Mouse (Mus musculus) embryonic facial prominence, embryonic 12.5 days (tissue): ENCODE data around the gene Ftl1. TPM values are rescaled to one million over a fixed set of nuclear protein-coding genes. Genes with fewer than 3 reads are reported as not detected.
A peak's percentile ranks its signal among the peaks of the same experiment; 100 is the strongest.

Experiments used
- ATAC-seq: fragments of 200-750 bp; cut with Nextera tagmentation; 2 replicates; pipeline ENCODE4 v1.8.0; 2017; ENCODE audit not compliant: insufficient number of reproducible peaks, insufficient read depth, low FRiP score, low TSS enrichment
- H3K27ac ChIP-seq: fragments of 300-500 bp; sonication (generic); 2 replicates; pipeline ENCODE4 v1.5.1; 2016; ENCODE audit warnings: mild to moderate bottlenecking
- H3K27me3 ChIP-seq: fragments of 300-500 bp; sonication (generic); 2 replicates; pipeline ENCODE4 v1.6.1; 2016; ENCODE audit warnings: mild to moderate bottlenecking, moderate library complexity
- H3K36me3 ChIP-seq: fragments of 300-500 bp; sonication (generic); 2 replicates; pipeline ENCODE4 v1.6.1; 2016; ENCODE audit warnings: mild to moderate bottlenecking
- H3K4me1 ChIP-seq: fragments of 300-500 bp; sonication (generic); 2 replicates; pipeline ENCODE4 v1.6.1; 2016
- H3K4me2 ChIP-seq: fragments of 300-500 bp; sonication (generic); replicated peaks from 2 replicates; pipeline ENCODE4 v1.6.1; 2016; ENCODE audit warnings: mild to moderate bottlenecking, moderate library complexity
- H3K4me3 ChIP-seq: fragments of 300-500 bp; sonication (generic); 2 replicates; pipeline ENCODE4 v1.5.1; 2016; ENCODE audit warnings: mild to moderate bottlenecking
- H3K9ac ChIP-seq: fragments of 300-500 bp; sonication (generic); 2 replicates; pipeline ENCODE4 v1.6.1; 2016; ENCODE audit warnings: mild to moderate bottlenecking, moderate library complexity
- H3K9me3 ChIP-seq: fragments of 300-500 bp; sonication (generic); 2 replicates; pipeline ENCODE4 v1.6.1; 2016; ENCODE audit warnings: mild to moderate bottlenecking, moderate library complexity
- WGBS: fragments of 180-500 bp; shearing (Covaris S2); methylation state at CpG from one replicate; pipeline ENCODE4 v1.1.7; 2016; 5-methylcytosine and 5-hydroxymethylcytosine counted together
- polyA plus RNA-seq: library from polyadenylated mRNA; unstranded; fragments of >200 nt; fragmentation: Nextera tagmentation; extraction: Ambion mirVana; gene quantifications from 2 replicates; pipeline ENCODE4 v1.2.1, GENCODE M21; 2016

Gene Ftl1
- polyA plus RNA-seq, 1 experiment from 2014 or later, result 5,211 TPM

DNA sequence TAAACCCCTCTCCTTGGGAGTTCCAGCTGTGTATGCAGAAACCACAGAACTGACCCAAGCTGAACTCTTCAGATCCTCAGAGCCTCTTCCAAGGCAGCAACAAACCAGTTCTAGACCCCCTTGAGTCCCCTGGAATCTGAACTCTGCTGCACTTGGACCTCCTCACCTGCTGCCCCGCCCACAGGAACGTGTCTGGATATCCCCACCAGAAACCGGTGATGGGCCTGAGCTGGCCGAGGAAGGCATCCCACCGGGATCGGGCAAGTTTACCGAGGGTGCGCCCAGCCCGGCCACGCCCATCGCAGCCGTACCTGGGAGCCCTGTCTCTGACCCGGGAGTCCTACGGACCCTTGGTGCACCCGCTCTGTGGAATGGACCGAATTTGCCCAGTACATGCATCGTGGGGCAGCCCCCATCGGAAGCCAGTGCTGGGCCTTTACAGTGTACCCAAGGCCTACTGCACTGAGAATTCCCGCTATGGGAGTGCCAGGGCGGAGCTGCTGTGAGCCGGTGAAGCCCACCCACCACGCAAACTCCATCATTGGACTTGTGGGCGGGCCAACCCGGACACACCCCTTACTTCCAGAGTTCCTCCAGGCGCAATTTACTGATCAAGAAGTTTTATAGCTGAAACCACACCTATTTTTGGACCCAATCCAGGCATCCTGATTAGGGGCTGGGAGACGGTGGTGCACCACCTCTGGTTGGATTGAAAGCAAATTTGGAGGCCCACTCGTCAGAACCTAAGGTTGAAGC, 39.6 kb downstream of the Ftl1 start:
- Histone ChIP-seq H3K9me3 (no peaks in the 10 kb centered on the region), H3K4me3 (no peak overlapping the region), H3K27ac (no peak overlapping the region), H3K27me3 (peaks cover 63% of the 10 kb centered on the region), H3K4me2 (peak overlapping the region; percentile 31), H3K9ac (no peak overlapping the region), H3K4me1 (peaks cover 30% of the 10 kb centered on the region), H3K36me3 (peaks cover 45% of the 10 kb centered on the region)
- 11% methylated on average over 27 of the region's 27 CpGs for WGBS
- ATAC-seq, result no peak

DNA sequence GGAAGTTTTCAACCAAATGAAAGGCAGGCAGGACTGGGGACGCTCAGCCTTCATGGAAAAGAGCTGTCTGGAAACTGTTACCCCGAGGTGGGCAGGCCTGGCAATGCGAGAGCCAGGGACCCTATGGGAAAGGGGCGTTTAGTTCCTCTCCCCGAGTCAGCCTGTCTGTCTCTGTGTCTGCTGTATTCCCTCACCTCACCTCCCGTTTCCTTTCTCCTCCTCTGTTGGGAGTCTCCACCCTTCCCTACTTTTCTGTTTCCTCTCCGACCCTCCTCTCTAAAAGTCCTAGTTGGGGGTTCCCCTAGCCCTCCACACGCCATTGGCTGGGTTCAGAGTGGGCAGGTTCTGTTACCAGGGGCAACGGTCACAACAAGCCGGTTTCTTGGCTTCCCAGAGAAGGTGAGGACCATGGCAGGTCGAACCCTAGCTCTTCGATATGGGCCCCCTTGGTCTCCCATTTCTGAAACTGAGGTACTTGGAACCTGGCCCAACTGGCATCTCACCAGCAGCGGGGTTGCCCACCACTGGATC, 41.7 kb downstream of the Ftl1 start:
- peak overlapping the region; percentile 16; the same call in 1 of the 2 replicates for H3K9ac ChIP-seq

DNA sequence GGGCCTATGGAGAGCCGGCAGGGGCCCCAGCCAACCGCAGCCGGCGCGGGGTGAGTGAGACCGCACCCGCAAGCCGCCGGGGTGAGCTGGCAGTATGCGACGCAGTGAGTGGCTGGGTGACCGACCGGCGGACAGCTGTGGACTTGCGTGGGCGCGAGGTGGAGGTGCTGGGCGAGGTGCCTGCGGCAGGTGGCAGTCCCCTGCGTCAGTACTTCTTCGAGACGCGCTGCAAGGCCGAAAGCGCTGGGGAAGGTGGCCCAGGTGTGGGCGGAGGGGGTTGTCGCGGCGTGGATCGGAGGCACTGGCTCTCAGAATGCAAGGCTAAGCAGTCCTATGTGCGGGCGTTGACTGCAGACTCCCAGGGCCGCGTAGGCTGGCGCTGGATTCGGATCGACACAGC, 44.0 kb downstream of the Ftl1 start:
- ATAC-seq, result no peak
- 13% methylated on average over 37 of the region's 37 CpGs for whole genome bisulfite sequencing
- Histone ChIP-seq H3K9me3 (no peaks in the 10 kb centered on the region), H3K27ac (no peak overlapping the region), H3K27me3 (peaks cover 95% of the 10 kb centered on the region), H3K4me3 (peak overlapping the region; percentile 20), H3K4me1 (peaks cover 45% of the 10 kb centered on the region), H3K9ac (peak overlapping the region; percentile 27; the same call in 1 of the 2 replicates), H3K4me2 (peak overlapping the region; percentile 34), H3K36me3 (peaks cover 1% of the 10 kb centered on the region; the same call in 1 of the 2 replicates)

More for the DNA sequence above, 41.7 kb downstream of the Ftl1 start:
- no peak for ATAC-seq
- WGBS, result 8% methylated on average over 13 of the region's 13 CpGs
- Histone ChIP-seq H3K4me3 (no peak overlapping the region), H3K36me3 (peaks cover 25% of the 10 kb centered on the region), H3K4me2 (peak overlapping the region; percentile 27), H3K9me3 (no peaks in the 10 kb centered on the region), H3K27ac (peak overlapping the region; percentile 50), H3K4me1 (peaks cover 43% of the 10 kb centered on the region), H3K27me3 (peaks cover 84% of the 10 kb centered on the region)

DNA sequence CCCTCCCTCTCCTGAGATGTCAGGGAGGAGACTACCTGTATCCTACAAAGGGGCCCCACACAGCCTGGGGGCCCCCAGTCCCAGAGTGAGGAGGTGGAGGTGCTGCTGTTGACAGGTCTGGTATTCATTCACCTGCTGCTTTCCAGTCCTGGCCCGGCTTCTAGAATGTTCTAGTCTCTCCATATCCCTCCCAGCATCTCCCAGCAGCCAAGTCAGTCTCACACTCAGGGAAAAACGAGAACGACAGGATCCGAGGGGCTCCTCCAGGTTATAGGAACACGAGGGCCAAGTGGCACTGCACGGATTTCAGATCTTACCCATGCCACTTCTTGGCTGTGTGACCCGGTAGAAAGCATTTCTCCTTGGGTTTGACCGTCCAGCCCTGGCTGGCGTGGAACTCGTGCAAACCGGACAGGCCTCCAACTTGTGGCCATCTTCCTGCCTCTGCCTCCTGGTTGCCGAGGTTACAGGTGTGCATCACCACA, 44.9 kb downstream of the Ftl1 start:
- Histone ChIP-seq H3K4me3 (peak overlapping the region; percentile 57; the same call in 1 of the 2 replicates), H3K9me3 (no peaks in the 10 kb centered on the region), H3K4me2 (no peak overlapping the region), H3K4me1 (peaks cover 36% of the 10 kb centered on the region), H3K27me3 (peaks cover 95% of the 10 kb centered on the region), H3K27ac (no peak overlapping the region), H3K9ac (no peak overlapping the region), H3K36me3 (no peaks in the 10 kb centered on the region)
- no peak for ATAC-seq
- WGBS, result 44% methylated on average over 12 of the region's 12 CpGs

DNA sequence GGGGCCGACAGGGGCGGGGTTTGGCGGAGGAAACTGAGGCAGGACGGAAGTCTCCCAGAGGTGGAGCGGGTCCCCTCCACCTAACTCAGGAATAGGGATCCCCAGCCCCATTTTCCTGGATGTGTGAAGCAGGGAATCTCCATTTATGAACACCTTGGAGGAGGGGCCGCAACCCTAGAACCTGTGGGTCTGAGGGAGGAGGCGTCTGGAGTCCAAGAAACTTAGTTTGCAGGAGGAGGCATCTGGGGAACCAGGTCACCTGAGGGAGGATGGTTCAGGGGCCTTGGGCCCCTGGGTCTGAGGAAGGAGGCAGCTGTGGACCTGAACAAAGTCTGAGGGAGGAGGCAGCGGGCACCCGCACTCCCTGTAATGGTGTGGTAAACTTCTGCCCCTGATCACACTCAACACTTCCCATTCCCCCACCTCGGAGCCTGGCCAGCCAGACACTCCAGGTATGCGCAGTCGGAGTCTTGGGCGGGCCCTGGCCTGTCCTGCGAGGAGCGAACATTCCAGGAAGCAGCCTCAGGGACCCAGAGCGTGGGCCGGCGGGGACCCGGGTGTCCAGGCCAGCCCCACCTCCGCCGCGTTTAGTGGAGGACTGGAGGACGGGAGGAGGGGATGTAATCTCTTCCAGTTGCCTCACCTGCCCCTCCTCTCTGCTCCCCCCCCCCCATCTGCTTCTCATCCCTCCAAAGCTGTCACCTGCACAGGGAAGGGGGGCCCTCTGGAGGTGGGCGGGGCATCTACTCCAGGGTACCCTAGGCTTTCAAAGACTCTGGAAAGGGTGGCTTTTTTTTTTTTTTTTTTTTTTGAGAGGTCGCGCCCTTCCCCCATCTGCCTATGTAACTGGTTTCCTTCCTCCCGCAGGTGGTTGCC, 45.6 kb downstream of the Ftl1 start:
- Histone ChIP-seq H3K4me1 (peaks cover 35% of the 10 kb centered on the region), H3K9me3 (no peaks in the 10 kb centered on the region), H3K36me3 (no peaks in the 10 kb centered on the region), H3K4me3 (peak overlapping the region; percentile 57), H3K9ac (peak overlapping the region; percentile 72), H3K27ac (peak overlapping the region; percentile 77), H3K4me2 (peak overlapping the region; percentile 91), H3K27me3 (peaks cover 97% of the 10 kb centered on the region)
- ATAC-seq, result 0 out of 2 replicates have a peak, but pooled peaks have one; percentile 22
- 2% methylated on average over 26 of the region's 27 CpGs for WGBS

DNA sequence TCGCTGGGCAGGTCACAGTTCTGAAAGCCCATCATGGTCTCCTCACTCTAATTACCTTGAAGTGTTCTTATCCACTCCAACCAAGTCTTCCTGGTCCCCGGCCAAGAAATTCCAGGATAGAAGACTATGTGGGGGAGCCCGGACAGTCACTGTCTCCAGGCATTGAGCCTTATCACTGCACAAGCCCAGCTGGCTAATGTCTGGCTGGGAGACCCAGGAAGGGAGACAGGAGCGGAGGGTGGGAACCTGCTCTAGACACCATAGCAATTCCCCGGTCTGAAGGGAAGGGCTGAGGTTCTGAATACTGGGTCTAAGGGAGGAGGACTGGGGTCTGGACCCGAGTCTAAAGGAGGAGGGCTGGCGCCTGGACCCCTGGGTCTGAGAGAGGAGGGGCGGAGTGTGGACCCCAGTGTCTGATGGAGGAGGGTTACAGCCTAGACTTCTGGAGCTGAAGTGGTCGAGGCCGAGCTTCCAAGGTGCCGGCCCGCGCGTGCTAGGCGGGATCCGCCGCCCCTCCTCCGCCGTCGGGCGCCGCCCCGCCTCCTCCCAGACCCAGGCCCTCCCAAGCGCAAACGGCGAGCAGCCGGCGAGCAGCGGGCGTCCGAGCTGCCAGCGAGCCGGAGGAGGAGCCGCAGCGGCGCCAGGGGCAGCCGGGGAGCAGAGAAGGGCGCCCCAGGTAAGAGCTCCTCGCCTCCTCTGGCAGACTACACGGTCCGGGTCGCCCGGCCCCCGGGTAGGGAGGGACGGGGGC, 46.4 kb downstream of the Ftl1 start, which contains the start of gene Ntf5:
Ntf5 (plus strand) TSS at position 583 of the 751 bp plus-strand sequence.
- Histone ChIP-seq H3K4me1 (peaks cover 32% of the 10 kb centered on the region), H3K9me3 (no peaks in the 10 kb centered on the region), H3K9ac (peak within 1 kb of the TSS; percentile 72), H3K27me3 (peaks cover 97% of the 10 kb centered on the region), H3K27ac (peak within 1 kb of the TSS; percentile 77), H3K4me2 (peak within 1 kb of the TSS; percentile 91), H3K4me3 (peak within 1 kb of the TSS; percentile 57), H3K36me3 (no peaks in the 10 kb centered on the region)
- peak; percentile 23; the same call in 1 of the 2 replicates for ATAC-seq
- 4% methylated on average over 32 of the region's 45 CpGs for WGBS

DNA sequence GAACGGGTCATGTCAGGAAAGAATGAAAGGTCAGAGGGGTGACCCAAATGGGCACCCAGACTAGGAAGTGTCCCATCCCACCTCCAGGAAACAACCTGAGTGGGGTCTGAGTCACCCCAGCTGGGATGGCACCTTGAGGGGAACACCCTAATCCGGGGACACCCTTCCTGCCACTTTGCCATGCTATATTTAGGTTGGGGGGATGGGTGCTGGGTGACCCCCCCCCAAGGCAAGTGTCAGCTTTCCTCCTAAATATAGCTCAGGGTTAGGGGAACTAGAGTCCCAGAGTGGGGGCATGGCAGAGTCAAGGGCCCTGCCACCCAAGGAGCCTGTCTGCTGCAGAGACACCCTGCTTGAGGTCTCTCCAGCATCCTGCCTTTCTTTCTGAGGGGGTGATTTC, 47.3 kb downstream of the Ftl1 start:
- WGBS, result 81% methylated on average over 2 of the region's 2 CpGs
- no peak overlapping the region for H3K27ac ChIP-seq
- ATAC-seq, result no peak

DNA sequence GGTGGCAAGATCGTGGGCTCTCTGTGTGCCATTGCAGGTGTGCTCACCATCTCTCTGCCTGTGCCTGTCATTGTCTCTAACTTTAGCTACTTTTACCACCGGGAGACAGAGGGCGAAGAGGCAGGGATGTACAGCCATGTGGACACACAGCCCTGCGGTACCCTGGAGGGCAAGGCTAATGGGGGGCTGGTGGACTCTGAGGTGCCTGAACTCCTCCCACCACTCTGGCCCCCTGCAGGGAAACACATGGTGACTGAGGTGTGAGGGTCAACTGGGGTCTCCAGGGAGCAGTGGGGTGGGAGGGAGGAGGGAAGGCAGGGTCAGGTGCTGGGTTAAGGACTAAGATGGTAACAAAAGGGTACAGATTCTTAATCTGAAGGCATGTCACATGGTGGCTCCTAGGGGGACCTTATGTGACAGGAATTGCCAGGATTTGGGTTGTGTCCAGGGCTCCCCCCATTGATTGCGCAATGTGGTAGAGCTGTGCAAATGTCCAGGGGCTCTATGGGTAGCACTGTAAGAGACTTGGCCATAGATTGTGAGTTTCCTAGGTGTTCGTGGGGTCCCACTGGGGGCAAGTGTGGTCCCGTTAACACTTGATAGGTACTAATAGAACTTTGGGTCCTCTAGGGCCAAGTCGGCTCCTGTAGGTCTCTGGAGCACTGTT, 50.1 kb downstream of the Ftl1 start:
- no peak for ATAC-seq
- no peak overlapping the region for H3K4me3 ChIP-seq
- H3K4me2 ChIP-seq, result no peak overlapping the region
- no peaks in the 10 kb centered on the region for H3K9me3 ChIP-seq
- H3K9ac ChIP-seq, result no peak overlapping the region
- no peaks in the 10 kb centered on the region for H3K36me3 ChIP-seq
- H3K27ac ChIP-seq, result no peak overlapping the region
- 87% methylated on average over 8 of the region's 8 CpGs for WGBS
- peaks cover 95% of the 10 kb centered on the region for H3K27me3 ChIP-seq
- H3K4me1 ChIP-seq, result peaks cover 19% of the 10 kb centered on the region

More for the DNA sequence above, 47.3 kb downstream of the Ftl1 start:
- Histone ChIP-seq H3K4me2 (no peak overlapping the region), H3K9ac (no peak overlapping the region), H3K4me3 (no peak overlapping the region), H3K27me3 (peaks cover 97% of the 10 kb centered on the region), H3K9me3 (no peaks in the 10 kb centered on the region), H3K36me3 (no peaks in the 10 kb centered on the region), H3K4me1 (peaks cover 23% of the 10 kb centered on the region)

DNA sequence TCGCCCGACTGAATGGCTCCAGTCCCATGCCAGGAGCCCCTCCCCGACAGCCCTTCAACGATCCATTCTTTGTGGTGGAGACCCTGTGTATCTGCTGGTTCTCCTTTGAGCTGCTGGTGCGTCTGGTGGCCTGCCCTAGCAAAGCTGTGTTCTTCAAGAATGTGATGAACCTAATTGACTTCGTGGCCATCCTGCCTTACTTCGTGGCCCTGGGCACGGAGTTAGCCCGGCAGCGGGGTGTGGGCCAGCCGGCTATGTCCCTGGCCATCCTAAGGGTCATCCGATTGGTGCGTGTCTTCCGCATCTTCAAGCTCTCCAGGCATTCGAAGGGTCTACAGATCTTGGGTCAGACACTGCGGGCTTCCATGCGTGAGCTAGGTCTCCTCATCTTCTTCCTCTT, 50.7 kb downstream of the Ftl1 start:
- H3K4me3 ChIP-seq, result no peak overlapping the region
- H3K4me2 ChIP-seq, result no peak overlapping the region
- H3K27me3 ChIP-seq, result peaks cover 88% of the 10 kb centered on the region
- H3K9me3 ChIP-seq, result no peaks in the 10 kb centered on the region
- no peak overlapping the region for H3K27ac ChIP-seq
- ATAC-seq, result no peak
- no peak overlapping the region for H3K9ac ChIP-seq
- H3K36me3 ChIP-seq, result no peaks in the 10 kb centered on the region
- peaks cover 15% of the 10 kb centered on the region for H3K4me1 ChIP-seq
- WGBS, result 87% methylated on average over 17 of the region's 17 CpGs

DNA sequence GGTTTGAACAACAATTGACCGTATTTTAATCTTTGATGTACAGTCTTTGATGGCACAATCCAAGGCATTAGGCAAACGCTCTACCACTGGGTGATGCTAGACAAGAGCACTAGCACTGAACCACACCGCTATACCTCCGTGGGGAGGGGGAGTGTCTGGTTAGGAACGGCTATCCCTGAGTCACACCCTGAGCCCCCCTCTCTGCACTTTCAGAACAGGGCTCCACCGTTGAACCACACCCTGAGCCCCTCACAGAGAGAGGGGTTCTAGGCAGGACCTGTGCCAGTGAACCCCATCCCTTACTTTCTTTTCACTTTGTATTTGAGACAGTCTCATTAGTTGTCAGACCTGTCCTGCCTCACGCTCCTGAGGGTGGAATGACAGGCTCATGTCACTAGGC, 51.3 kb downstream of the Ftl1 start:
- Histone ChIP-seq H3K4me1 (peaks cover 9% of the 10 kb centered on the region; the same call in 1 of the 2 replicates), H3K9ac (no peak overlapping the region), H3K4me2 (no peak overlapping the region), H3K27me3 (peaks cover 82% of the 10 kb centered on the region), H3K4me3 (no peak overlapping the region), H3K27ac (no peak overlapping the region), H3K36me3 (no peaks in the 10 kb centered on the region), H3K9me3 (no peaks in the 10 kb centered on the region)
- no peak for ATAC-seq
- 71% methylated on average over 7 of the region's 7 CpGs for WGBS
